Mouse (Mus musculus): ENCODE results near the gene Tmed8. TPM values are rescaled to one million over a fixed set of nuclear protein-coding genes. Genes with fewer than 3 reads are reported as not detected.
"Not testable (repeated sequence)": the region's sequence is repeated elsewhere in the genome, so short reads cannot be mapped to it uniquely, and the experiment has no call there.

Tmed8 gene
- 1 to 10 TPM; 4.4 to 6.6 TPM for total RNA-seq (2021)

GRCm38 (mm10) chr12:87199973-87200586 lies at the start of gene Tmed8:
Gene Tmed8 (minus strand): TSS chr12:87200454.
- intact Hi-C loops (cut with DNase I): no loop called here

GRCm38 (mm10) chr12:87238632-87239031 lies 38.4 kb upstream of the Tmed8 start, which contains the start of gene Noxred1:
Gene Noxred1 (minus strand): TSS chr12:87238732.
- no peak for DNase-seq (ENCODE audit: low spot score)
- intact Hi-C loops (cut with DNase I): loop anchor here (10.0 kb wide), 1 partner anchor 474 kb away; no protein-coding TSS in a partner anchor

More at GRCm38 (mm10) chr12:87199973-87200586, at the start of gene Tmed8:
- peak; percentile 66 for DNase-seq (ENCODE audit: low spot score)

GRCm38 (mm10) chr12:87236882-87237483 lies 36.7 kb upstream of the Tmed8 start:
- intact Hi-C loops (cut with DNase I): loop anchor here (10.0 kb wide), 1 partner anchor 472 kb away; no protein-coding TSS in a partner anchor

GRCm38 (mm10) chr12:87230379-87230895 lies 30.2 kb upstream of the Tmed8 start:
- intact Hi-C loops (cut with DNase I): loop anchor here (10.0 kb wide), 1 partner anchor 466 kb away; no protein-coding TSS in a partner anchor
- DNase-seq (ENCODE audit: low spot score): no peak

More at GRCm38 (mm10) chr12:87236882-87237483, 36.7 kb upstream of the Tmed8 start:
- no peak for DNase-seq (ENCODE audit: low spot score)

- intact Hi-C loops (cut with DNase I): loop anchor here (10.0 kb wide), 1 partner anchor 465 kb away; no protein-coding TSS in a partner anchor
- no peak for DNase-seq (ENCODE audit: low spot score)
These were observed 29.4 kb upstream of the Tmed8 start for GRCm38 (mm10) chr12:87229633-87230032.

- intact Hi-C loops (cut with DNase I): no loop called here
- DNase-seq (ENCODE audit: low spot score): no peak
These were observed 26.5 kb upstream of the Tmed8 start for GRCm38 (mm10) chr12:87226801-87227200.

GRCm38 (mm10) chr12:87224950-87225349 lies 24.7 kb upstream of the Tmed8 start:
- intact Hi-C loops (cut with DNase I): no loop called here
- DNase-seq (ENCODE audit: low spot score): no peak

GRCm38 (mm10) chr12:87219362-87219761 lies 19.1 kb upstream of the Tmed8 start:
- no peak for DNase-seq (ENCODE audit: low spot score)
- intact Hi-C loops (cut with DNase I): no loop called here

GRCm38 (mm10) chr12:87217596-87217995 lies 17.3 kb upstream of the Tmed8 start:
- intact Hi-C loops (cut with DNase I): no loop called here

GRCm38 (mm10) chr12:87216053-87216452 lies 15.8 kb upstream of the Tmed8 start:
- intact Hi-C loops (cut with DNase I): no loop called here
- no peak for DNase-seq (ENCODE audit: low spot score)

More at GRCm38 (mm10) chr12:87217596-87217995, 17.3 kb upstream of the Tmed8 start:
- no peak for DNase-seq (ENCODE audit: low spot score)

- intact Hi-C loops (cut with DNase I): no loop called here
- no peak for DNase-seq (ENCODE audit: low spot score)
These were observed 12.8 kb upstream of the Tmed8 start for GRCm38 (mm10) chr12:87212844-87213606.

- intact Hi-C loops (cut with DNase I); DNase-seq (ENCODE audit: low spot score): not testable (repeated sequence)
These were observed 5.5 kb upstream of the Tmed8 start for GRCm38 (mm10) chr12:87205789-87206188.

GRCm38 (mm10) chr12:87201694-87202093 lies 1.4 kb upstream of the Tmed8 start:
- intact Hi-C loops (cut with DNase I): no loop called here
- no peak for DNase-seq (ENCODE audit: low spot score)

- intact Hi-C loops (cut with DNase I): no loop called here
- DNase-seq (ENCODE audit: low spot score): peak; percentile 3
These were observed 865 bp downstream of the Tmed8 start, which contains the start of gene Samd15 for GRCm38 (mm10) chr12:87199206-87199972. Gene Samd15 (plus strand): TSS chr12:87199723.

- intact Hi-C loops (cut with DNase I): no loop called here
- DNase-seq (ENCODE audit: low spot score): no peak
These were observed 1.5 kb downstream of the Tmed8 start for GRCm38 (mm10) chr12:87198792-87199191.

- intact Hi-C loops (cut with DNase I): no loop called here
These were observed 3.9 kb downstream of the Tmed8 start for GRCm38 (mm10) chr12:87196310-87196709.

GRCm38 (mm10) chr12:87195069-87195468 lies 5.2 kb downstream of the Tmed8 start:
- intact Hi-C loops (cut with DNase I): no loop called here

More at GRCm38 (mm10) chr12:87196310-87196709, 3.9 kb downstream of the Tmed8 start:
- no peak for DNase-seq (ENCODE audit: low spot score)

GRCm38 (mm10) chr12:87193008-87193407 lies 7.2 kb downstream of the Tmed8 start:
- intact Hi-C loops (cut with DNase I): no loop called here
- no peak for DNase-seq (ENCODE audit: low spot score)

More at GRCm38 (mm10) chr12:87195069-87195468, 5.2 kb downstream of the Tmed8 start:
- DNase-seq (ENCODE audit: low spot score): no peak

- no peak for DNase-seq (ENCODE audit: low spot score)
- intact Hi-C loops (cut with DNase I): no loop called here
These were observed 22.6 kb downstream of the Tmed8 start for GRCm38 (mm10) chr12:87177631-87178030.

All from heart, postnatal 25 days (tissue).